Mouse (Mus musculus): ENCODE measurements around the gene Slc5a6.

GRCm38 (mm10) chr5:31015913-31016312 lies 32.8 kb downstream of the Slc5a6 start:
- no peak for TF ChIP-seq TAL1 (IDR thresholded peaks at IDR 0.05; ENCODE audit: low read length)
- TF ChIP-seq GATA1 (IDR thresholded peaks at IDR 0.05; ENCODE audit: low read length): no peak
